Mouse (Mus musculus): ENCODE results near the gene Serpine3.
A peak's percentile ranks its signal among the peaks of the same experiment; 100 is the strongest.
"Not testable (repeated sequence)": the region's sequence is repeated elsewhere in the genome, so short reads cannot be mapped to it uniquely, and the experiment has no call there.

The Serpine3 gene

GRCm38 (mm10) chr14:62663367-62663766, at the start of gene Serpine3:
Gene Serpine3 (plus strand): TSS chr14:62663667.
- no peak for DNase-seq (ENCODE audit: low spot score)

DNA sequence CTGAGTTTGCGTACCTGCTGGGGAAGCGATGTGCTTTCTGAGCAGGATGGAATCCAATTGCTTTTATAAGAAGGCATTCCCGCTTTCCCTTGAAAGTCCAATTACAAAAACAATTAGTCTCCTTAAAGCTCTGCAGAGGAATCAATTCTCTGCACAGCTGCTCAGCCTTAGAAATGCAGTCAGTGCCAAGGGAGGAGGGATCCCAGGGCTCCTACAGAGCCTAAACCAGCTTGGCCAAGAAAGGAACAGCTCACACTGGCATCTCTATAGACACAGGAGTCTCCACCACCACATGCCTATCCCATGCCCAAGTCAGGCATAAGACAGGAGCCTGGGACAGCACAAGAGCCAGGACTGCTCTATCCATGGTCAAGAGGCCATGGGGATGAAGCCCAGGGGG, 41.1 kb upstream of the Serpine3 start:
- no peak for DNase-seq (ENCODE audit: low spot score)

- DNase-seq (ENCODE audit: low spot score): no peak
Measured at GRCm38 (mm10) chr14:62627951-62628350, 35.5 kb upstream of the Serpine3 start.

GRCm38 (mm10) chr14:62637436-62638344, 25.8 kb upstream of the Serpine3 start:
- DNase-seq (ENCODE audit: low spot score): no peak

DNA sequence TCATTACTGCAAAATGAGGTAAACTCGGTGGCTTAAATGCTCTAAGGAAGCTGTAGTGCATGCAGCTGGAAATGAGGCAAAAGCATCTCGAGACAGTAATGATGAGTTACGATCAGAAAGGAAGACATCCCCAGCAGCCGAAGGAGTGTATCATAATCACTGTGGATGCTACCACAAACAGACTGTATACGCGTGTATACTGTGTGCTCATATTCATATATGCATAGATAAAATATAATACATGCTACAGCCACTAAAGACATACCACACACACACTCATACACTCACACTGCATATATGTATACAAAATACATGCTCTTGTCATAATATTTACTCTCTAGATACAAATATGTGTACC, 25.1 kb upstream of the Serpine3 start:
- no peak for DNase-seq (ENCODE audit: low spot score)

- DNase-seq (ENCODE audit: low spot score): peak; percentile 6
Measured at GRCm38 (mm10) chr14:62639111-62639510, 24.4 kb upstream of the Serpine3 start.

DNA sequence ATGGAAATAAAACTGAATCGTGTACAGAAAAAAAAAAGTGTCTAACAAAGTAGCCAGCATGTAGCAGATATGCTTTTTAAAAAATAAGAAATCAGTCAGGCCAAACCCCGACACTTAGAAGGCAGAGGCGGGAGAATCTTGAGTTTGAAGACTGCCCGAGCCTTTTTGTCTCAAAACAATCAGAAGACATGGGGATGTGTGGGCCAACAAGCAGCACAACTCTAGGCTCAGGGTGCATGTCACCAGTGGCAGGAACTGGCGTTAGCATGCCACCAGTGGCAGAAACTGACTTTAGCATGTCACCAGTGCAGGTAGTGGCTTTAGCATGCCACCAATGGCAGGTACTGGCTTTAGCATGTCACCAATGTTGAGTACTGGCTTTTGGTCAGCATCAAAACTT, 23.9 kb upstream of the Serpine3 start:
- no peak for DNase-seq (ENCODE audit: low spot score)

GRCm38 (mm10) chr14:62640396-62640795, 23.1 kb upstream of the Serpine3 start:
- DNase-seq (ENCODE audit: low spot score): no peak

DNA sequence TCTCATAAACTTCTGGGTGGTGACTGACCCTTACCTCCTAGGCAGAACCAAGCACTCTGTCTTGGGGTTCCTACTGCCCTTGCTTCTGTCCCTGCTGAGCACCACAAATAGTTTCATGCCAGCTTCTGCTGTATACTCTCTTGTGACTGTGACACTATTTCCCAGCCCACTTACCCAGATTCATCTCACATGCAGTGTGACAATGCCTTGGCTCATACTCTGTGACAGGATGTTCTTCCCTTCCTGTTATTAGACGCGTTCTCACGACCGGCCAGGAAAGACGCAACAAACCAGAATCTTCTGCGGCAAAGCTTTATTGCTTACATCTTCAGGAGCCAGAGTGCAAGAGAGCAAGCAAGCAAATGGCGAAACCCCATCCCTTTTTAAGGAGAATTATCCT, 21.1 kb upstream of the Serpine3 start:
- not testable (repeated sequence) for DNase-seq (ENCODE audit: low spot score)

GRCm38 (mm10) chr14:62648405-62648804, 15.1 kb upstream of the Serpine3 start:
- DNase-seq (ENCODE audit: low spot score): no peak

- no peak for DNase-seq (ENCODE audit: low spot score)
Measured at GRCm38 (mm10) chr14:62650376-62650775, 13.1 kb upstream of the Serpine3 start.

GRCm38 (mm10) chr14:62651771-62652170, 11.7 kb upstream of the Serpine3 start:
- DNase-seq (ENCODE audit: low spot score): no peak

DNA sequence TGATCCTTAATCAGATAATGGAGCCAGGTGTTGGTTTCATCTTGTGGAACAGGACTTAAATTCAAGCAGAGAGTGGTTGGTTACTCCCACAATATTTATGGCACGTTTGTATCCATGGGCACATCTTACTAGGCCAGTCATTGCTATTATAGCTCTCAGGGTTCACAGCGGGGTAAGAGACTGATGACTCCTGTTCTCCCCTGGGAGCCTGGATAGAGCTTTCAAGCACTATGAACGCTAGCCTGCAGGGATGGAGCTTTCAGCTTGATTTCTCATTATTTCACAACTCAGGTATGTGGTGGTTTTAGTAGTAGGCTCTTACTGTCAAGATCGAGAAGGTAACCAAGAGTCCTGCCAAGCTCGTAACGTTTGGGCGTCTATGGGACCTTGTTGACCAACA, 7.5 kb upstream of the Serpine3 start:
- no peak for DNase-seq (ENCODE audit: low spot score)

GRCm38 (mm10) chr14:62657469-62657868, 6.0 kb upstream of the Serpine3 start:
- DNase-seq (ENCODE audit: low spot score): no peak

- DNase-seq (ENCODE audit: low spot score): no peak
Measured at GRCm38 (mm10) chr14:62662381-62662780, 1.1 kb upstream of the Serpine3 start.

DNA sequence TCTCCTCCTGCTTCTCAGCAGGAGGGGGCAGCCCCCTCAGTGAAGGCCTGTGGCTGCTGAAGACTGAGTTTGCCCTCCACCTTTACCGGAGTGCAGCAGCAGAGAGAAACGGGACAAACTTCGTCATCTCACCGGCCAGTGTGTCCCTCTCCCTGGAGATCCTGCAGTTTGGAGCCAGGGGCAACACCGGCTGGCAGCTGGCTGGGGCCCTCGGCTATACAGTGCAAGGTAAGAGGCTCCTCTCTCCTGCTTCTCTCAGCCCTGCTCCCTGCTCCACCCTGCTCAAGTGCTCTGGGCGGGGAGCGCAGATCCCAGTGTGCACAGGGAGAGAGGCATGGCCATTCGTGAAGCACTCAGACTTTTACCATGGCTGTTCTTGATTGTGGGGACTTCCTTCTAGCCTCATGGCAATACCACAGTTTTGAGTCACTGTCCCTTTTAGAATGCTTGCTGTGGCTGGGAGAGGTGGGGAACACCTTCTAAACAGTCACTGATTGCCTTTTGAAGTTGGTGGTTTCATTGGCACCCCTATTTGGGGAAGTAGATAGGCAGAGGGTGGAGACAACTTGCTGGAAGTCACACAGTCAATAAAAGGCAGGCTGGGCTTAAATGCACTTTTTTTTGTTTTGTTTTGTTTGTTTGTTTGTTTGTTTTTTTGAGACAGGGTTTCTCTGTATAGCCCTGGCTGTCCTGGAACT, 1.7 kb downstream of the Serpine3 start:
- DNase-seq (ENCODE audit: low spot score): no peak

- no peak for DNase-seq (ENCODE audit: low spot score)
Measured at GRCm38 (mm10) chr14:62673646-62674045, 10.2 kb downstream of the Serpine3 start.

DNA sequence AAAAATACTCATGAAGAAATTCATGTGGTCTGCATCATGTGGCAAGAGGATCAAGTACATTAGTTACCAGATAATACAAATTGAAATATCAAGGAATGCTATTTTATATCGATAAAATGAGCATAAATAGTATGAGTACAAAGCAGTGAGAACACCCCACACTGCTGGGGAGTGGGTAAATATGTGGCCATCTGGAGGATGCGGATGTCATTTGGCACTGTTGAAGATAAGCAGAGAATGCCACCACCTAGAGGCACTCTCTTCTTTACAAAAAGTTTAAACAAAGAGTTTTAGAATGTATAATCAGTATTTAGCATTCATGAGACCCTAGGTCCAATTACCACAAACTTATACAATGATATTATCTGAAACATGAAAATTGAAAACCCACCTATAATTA, 54.7 kb downstream of the Serpine3 start:
- DNase-seq (ENCODE audit: low spot score): no peak

DNA sequence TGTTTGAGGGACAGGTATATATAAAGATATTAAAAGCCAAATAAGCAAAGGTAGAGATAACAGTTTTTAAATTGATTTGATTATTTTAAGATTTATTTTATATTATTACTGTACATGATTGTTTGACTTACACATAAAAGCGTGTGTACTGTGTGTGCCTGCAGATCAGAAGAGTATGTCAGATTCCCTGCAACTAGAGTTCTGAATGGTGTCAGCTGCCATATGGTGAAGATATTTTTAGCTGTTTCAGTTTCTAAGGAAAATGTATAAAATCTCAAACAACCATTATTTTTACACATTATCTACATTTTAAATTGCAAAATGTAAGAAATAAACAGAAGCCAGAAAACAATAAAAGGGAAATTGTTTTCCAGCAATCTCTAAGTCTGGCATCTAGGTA, 58.2 kb downstream of the Serpine3 start:
- DNase-seq (ENCODE audit: low spot score): no peak

- no peak for DNase-seq (ENCODE audit: low spot score)
Measured at GRCm38 (mm10) chr14:62724560-62724959, 61.1 kb downstream of the Serpine3 start.

DNA sequence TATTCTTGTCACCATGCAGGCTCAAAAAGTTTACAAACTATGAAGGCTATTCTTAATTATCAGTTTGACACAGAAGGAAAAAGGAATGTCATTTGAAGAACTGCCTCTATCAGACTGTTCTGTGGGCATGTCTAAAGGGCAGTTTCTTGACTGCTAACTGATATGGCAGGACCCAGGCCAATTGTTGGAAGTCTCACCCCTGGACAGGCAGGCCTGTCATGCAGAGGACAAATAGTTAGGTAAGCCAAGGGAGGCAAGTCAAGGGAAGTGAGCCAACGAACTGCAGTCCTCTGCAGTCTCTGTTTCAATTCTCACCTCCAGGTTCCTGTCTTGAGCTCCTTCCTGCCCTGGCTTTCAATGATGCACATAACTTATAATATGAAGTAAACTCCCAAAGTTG, 68.4 kb downstream of the Serpine3 start:
- no peak for DNase-seq (ENCODE audit: low spot score)

GRCm38 (mm10) chr14:62733666-62734065, 70.2 kb downstream of the Serpine3 start:
- no peak for DNase-seq (ENCODE audit: low spot score)

- DNase-seq (ENCODE audit: low spot score): no peak
Measured at GRCm38 (mm10) chr14:62735646-62736045, 72.2 kb downstream of the Serpine3 start.

Measured in ovary, postnatal 14 days (tissue).